Mouse (Mus musculus) testis, adult 2 months (tissue): Measurements from ENCODE around the gene Dbh. TPM values are rescaled to one million over a fixed set of nuclear protein-coding genes. Genes with fewer than 3 reads are reported as not detected.

Source experiments
- H3K27ac ChIP-seq: fragments of 200-500 bp; 2 replicates; pipeline ENCODE4 v1.5.1; 2012; ENCODE audit warnings: low read depth, low read length; ENCODE audit not compliant: control insufficient read depth, insufficient read depth
- H3K27me3 ChIP-seq: fragments of 200-500 bp; 2 replicates; pipeline ENCODE4 v1.6.1; 2012; ENCODE audit warnings: mild to moderate bottlenecking, low read length, moderate library complexity; ENCODE audit not compliant: control insufficient read depth, insufficient read depth
- H3K36me3 ChIP-seq: fragments of 200-500 bp; 2 replicates; pipeline ENCODE4 v1.6.1; 2012; ENCODE audit warnings: mild to moderate bottlenecking, low read length; ENCODE audit not compliant: control insufficient read depth, insufficient read depth
- H3K4me1 ChIP-seq: fragments of 200-500 bp; 2 replicates; pipeline ENCODE4 v1.6.1; 2012; ENCODE audit warnings: low read length; ENCODE audit not compliant: control insufficient read depth, insufficient read depth
- H3K4me3 ChIP-seq: fragments of 200-500 bp; 2 replicates; pipeline ENCODE4 v1.5.1; 2012; ENCODE audit warnings: low read depth, mild to moderate bottlenecking, low read length, moderate library complexity, mixed read lengths; ENCODE audit not compliant: control insufficient read depth
- CTCF ChIP-seq: fragments of 200-500 bp; IDR thresholded peaks from 2 replicates; pipeline ENCODE4 v1.5.1; 2012; ENCODE audit warnings: low read depth, mild to moderate bottlenecking, inconsistent platforms, low read length, moderate library complexity; ENCODE audit not compliant: control insufficient read depth, insufficient read depth, insufficient replicate concordance
- POLR2A ChIP-seq: fragments of 200-500 bp; IDR thresholded peaks from 2 replicates; pipeline ENCODE4 v1.6.1; 2012; ENCODE audit warnings: low read depth, mild to moderate bottlenecking, inconsistent platforms, low read length, moderate library complexity; ENCODE audit not compliant: control insufficient read depth
- polyA plus RNA-seq: library from polyadenylated mRNA; depleted of rRNA; stranded (reverse); fragments of >200 nt; gene quantifications from 2 replicates; pipeline ENCODE4 v1.2.3, GENCODE M21; 2012

The Dbh gene
- polyA plus RNA-seq, 1 experiment, result 0.15 TPM

DNA sequence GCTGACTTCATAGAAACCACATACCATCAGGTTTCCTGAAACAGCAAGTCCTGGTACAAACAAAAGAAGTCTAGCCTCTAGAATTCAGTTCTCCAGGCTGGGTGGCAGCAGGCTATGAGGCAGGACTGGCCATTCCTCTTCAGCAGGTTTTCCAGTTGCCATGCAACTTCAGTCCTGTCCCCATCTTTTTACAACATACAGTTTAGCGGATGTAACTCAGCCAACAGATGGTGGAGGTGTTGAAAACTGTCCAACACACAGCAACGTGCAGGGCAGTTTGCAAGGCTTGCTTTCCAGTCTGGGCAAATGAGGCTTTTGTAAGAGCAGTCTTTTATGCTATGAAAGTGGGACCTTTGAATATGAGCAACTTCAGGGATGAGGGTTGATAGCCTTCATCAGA lies 20.1 kb upstream of the Dbh start:
- Histone ChIP-seq H3K36me3 (no peaks in the 10 kb centered on the region), H3K4me1 (peaks cover 6% of the 10 kb centered on the region), H3K4me3 (no peak overlapping the region), H3K27ac (no peak overlapping the region), H3K27me3 (no peaks in the 10 kb centered on the region)
- TF ChIP-seq POLR2A, result no peak
- no peak for TF ChIP-seq CTCF

DNA sequence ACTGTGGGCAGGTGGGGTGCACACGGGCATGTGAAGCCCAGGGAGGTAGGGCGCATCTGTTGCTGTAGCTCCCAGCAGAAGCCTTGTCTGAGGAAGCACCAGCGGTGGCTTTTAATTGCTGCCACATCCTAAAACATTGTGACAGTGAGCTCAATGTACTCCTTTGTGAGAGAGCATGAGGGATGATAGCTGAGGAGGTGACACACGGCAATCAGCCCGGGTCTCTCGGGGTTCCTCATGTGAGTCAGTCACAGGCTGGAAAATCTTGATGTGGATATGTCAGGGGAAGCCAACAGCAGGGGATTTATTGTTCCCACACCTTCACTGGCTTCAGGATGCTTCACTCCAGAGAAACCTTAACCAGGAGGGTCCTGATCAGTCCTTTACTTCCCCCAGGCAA lies 18.2 kb upstream of the Dbh start:
- Histone ChIP-seq H3K27ac (no peak overlapping the region), H3K27me3 (no peaks in the 10 kb centered on the region), H3K4me3 (no peak overlapping the region), H3K36me3 (no peaks in the 10 kb centered on the region), H3K4me1 (peaks cover 6% of the 10 kb centered on the region)
- no peak for TF ChIP-seq POLR2A
- TF ChIP-seq CTCF, result no peak

DNA sequence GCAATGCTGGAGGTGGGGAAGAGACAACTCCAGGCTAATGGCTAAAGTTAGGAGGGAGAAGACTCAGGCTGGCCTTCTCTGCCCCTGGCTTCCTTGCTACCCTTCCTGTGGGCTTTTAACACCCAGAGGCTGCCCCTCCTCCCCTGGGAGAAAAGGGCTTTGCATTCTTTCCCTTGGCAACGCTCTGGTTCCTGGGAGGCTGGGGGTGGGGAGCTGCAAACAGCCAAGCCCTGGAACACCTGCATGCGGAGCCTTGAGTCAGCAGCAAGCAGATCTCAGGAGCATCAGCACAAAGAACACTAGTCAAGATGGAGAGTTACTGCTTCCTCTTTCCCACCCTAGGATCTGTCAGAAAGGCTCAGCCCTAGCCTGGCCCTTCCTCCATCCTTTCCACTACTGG lies 15.6 kb upstream of the Dbh start:
- no peaks in the 10 kb centered on the region for H3K27me3 ChIP-seq
- no peaks in the 10 kb centered on the region for H3K4me1 ChIP-seq
- H3K27ac ChIP-seq, result no peak overlapping the region
- H3K36me3 ChIP-seq, result no peaks in the 10 kb centered on the region
- no peak overlapping the region for H3K4me3 ChIP-seq
- no peak for TF ChIP-seq POLR2A

- H3K27ac ChIP-seq, result no peak overlapping the region
- no peak for TF ChIP-seq CTCF
- TF ChIP-seq POLR2A, result no peak
- no peaks in the 10 kb centered on the region for H3K4me1 ChIP-seq
These were observed 10.4 kb upstream of the Dbh start for GRCm38 (mm10) chr2:27154466-27155185.

GRCm38 (mm10) chr2:27156596-27156995 lies 8.4 kb upstream of the Dbh start:
- H3K4me3 ChIP-seq, result no peak overlapping the region
- H3K4me1 ChIP-seq, result no peaks in the 10 kb centered on the region
- TF ChIP-seq POLR2A (no peak), CTCF (no peak)
- no peak overlapping the region for H3K27ac ChIP-seq
- no peaks in the 10 kb centered on the region for H3K36me3 ChIP-seq
- no peaks in the 10 kb centered on the region for H3K27me3 ChIP-seq

More at GRCm38 (mm10) chr2:27154466-27155185, 10.4 kb upstream of the Dbh start:
- Histone ChIP-seq H3K4me3 (no peak overlapping the region), H3K27me3 (no peaks in the 10 kb centered on the region), H3K36me3 (no peaks in the 10 kb centered on the region)

GRCm38 (mm10) chr2:27161526-27161925 lies 3.5 kb upstream of the Dbh start:
- TF ChIP-seq CTCF (no peak), POLR2A (no peak)
- Histone ChIP-seq H3K27me3 (no peaks in the 10 kb centered on the region), H3K27ac (no peak overlapping the region)

DNA sequence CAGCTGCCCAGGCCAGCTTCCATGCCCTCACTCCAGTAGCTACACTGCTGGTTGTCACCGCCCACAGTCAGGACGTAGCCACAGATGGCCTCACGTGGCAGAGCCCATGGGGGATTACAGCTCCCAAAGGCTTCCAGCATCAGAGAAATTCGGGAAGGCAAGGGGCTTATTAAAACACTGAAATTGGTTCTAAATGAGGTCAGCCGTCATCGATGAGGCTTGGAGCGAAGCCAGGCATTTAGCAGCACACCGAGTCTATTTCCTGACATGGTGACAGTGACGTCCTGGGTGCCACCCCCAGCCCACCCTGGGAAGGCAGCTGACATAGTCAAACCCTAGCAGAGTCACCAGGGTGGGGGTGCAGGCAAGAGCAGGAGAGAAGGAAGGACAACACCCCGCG lies 2.4 kb upstream of the Dbh start:
- no peak overlapping the region for H3K4me3 ChIP-seq
- H3K27ac ChIP-seq, result no peak overlapping the region
- H3K36me3 ChIP-seq, result no peaks in the 10 kb centered on the region
- no peak for TF ChIP-seq POLR2A
- TF ChIP-seq CTCF, result no peak
- H3K4me1 ChIP-seq, result no peaks in the 10 kb centered on the region
- H3K27me3 ChIP-seq, result no peaks in the 10 kb centered on the region

More at GRCm38 (mm10) chr2:27161526-27161925, 3.5 kb upstream of the Dbh start:
- H3K4me1 ChIP-seq, result no peaks in the 10 kb centered on the region
- no peaks in the 10 kb centered on the region for H3K36me3 ChIP-seq
- H3K4me3 ChIP-seq, result no peak overlapping the region
